Mouse (Mus musculus) lung, postnatal 14 days (tissue): ENCODE measurements around the gene Klra9.
"Not testable (repeated sequence)": the region's sequence is repeated elsewhere in the genome, so short reads cannot be mapped to it uniquely, and the experiment has no call there.

ENCODE experiments used
- DNase-seq: peaks from one replicate; pipeline ENCODE4 v3.0.0; 2021

Klra9 gene

GRCm38 (mm10) chr6:130193012-130193411 is at the start of gene Klra9:
Gene Klra9, minus strand, starts transcription at chr6:130193112.
- DNase-seq = not testable (repeated sequence)

GRCm38 (mm10) chr6:130237536-130237935 is 44.6 kb upstream of the Klra9 start:
- no peak for DNase-seq

GRCm38 (mm10) chr6:130236635-130237034 is 43.7 kb upstream of the Klra9 start:
- DNase-seq = no peak

GRCm38 (mm10) chr6:130233222-130233621 is 40.3 kb upstream of the Klra9 start, which contains the start of gene Klra7:
Gene Klra7, minus strand, starts transcription at chr6:130233322.
- no peak for DNase-seq

- DNase-seq = not testable (repeated sequence)
Observed at GRCm38 (mm10) chr6:130197453-130197852, 4.5 kb upstream of the Klra9 start.

GRCm38 (mm10) chr6:130129798-130130197 is 63.1 kb downstream of the Klra9 start, which contains the start of gene Klra8:
Gene Klra8, minus strand, starts transcription at chr6:130129898.
- not testable (repeated sequence) for DNase-seq
